Mouse (Mus musculus) CH12.LX (cell line): ENCODE measurements around the gene Ednra. TPM values are rescaled to one million over a fixed set of nuclear protein-coding genes. Genes with fewer than 3 reads are reported as not detected.

Experiments
- DNase-seq: peaks from one replicate; pipeline ENCODE4 v3.0.0-alpha.2; 2013; ENCODE audit errors: extremely low read depth
- H3K27ac ChIP-seq: 2 replicates; pipeline ENCODE4 v1.5.1; 2012; ENCODE audit warnings: low read depth, mild to moderate bottlenecking, control low read depth, moderate library complexity; ENCODE audit not compliant: insufficient read depth
- H3K27me3 ChIP-seq: replicated peaks from 2 replicates; pipeline ENCODE3; 2012; ENCODE audit warnings: inconsistent platforms
- H3K36me3 ChIP-seq, 2 experiments: replicated peaks in 1 of 2; 2 replicates each; pipeline versions ENCODE3 to v1.6.1; 2012; ENCODE audit warnings: inconsistent platforms in 1 of 2, low read length in 1 of 2, mild to moderate bottlenecking in 1 of 2, mixed read lengths in 1 of 2, moderate library complexity in 1 of 2; ENCODE audit not compliant: control insufficient read depth in 1 of 2, insufficient read depth in 1 of 2
- H3K4me1 ChIP-seq, 2 experiments: 2 replicates each; pipeline ENCODE4 v1.6.1; 2012; ENCODE audit warnings: inconsistent platforms in 1 of 2, moderate library complexity in 1 of 2; ENCODE audit not compliant: insufficient read depth in 2 of 2, control insufficient read depth in 1 of 2
- H3K4me2 ChIP-seq: 2 replicates; pipeline ENCODE4 v1.6.1; 2012; ENCODE audit warnings: low read depth, mild to moderate bottlenecking, control low read depth; ENCODE audit not compliant: poor library complexity, insufficient read depth, severe bottlenecking
- H3K4me3 ChIP-seq, 3 experiments: fragments of 150-350 bp in 1 of 3; sonication (generic) in 1 of 3; replicated peaks in 1 of 3; 2 replicates each; pipeline versions ENCODE3 to v1.5.1; 2011 to 2012; ENCODE audit warnings: low read depth in 2 of 3, low read length in 2 of 3, mild to moderate bottlenecking in 2 of 3, moderate library complexity in 2 of 3, control low read depth in 1 of 3, improper control_type of control experiment in 1 of 3, inconsistent platforms in 1 of 3, mixed read lengths in 1 of 3; ENCODE audit not compliant: poor library complexity in 1 of 3
- H3K79me2 ChIP-seq: replicated peaks from 2 replicates; pipeline ENCODE4 v1.6.1; 2012; ENCODE audit warnings: mild to moderate bottlenecking, moderate library complexity; ENCODE audit not compliant: control insufficient read depth, poor library complexity, insufficient read depth, severe bottlenecking; ENCODE audit errors: extremely low read depth
- H3K9ac ChIP-seq: 2 replicates; pipeline ENCODE4 v1.6.1; 2012; ENCODE audit warnings: low read depth, mild to moderate bottlenecking, control low read depth, moderate library complexity; ENCODE audit not compliant: insufficient read depth
- H3K9me3 ChIP-seq: replicated peaks from 2 replicates; pipeline ENCODE3; 2012; ENCODE audit warnings: low read length, inconsistent platforms, mixed read lengths
- CHD2 ChIP-seq: IDR thresholded peaks from 2 replicates; pipeline ENCODE4 v1.6.1; 2011; ENCODE audit warnings: low read length, improper control_type of control experiment
- CTCF ChIP-seq, 2 experiments: IDR thresholded peaks in 1 of 2; conservative IDR thresholded peaks in 1 of 2; 2 replicates each; pipeline ENCODE4 v1.5.1; 2011 to 2012; ENCODE audit warnings: low read depth in 2 of 2, low read length in 2 of 2, improper control_type of control experiment in 1 of 2, inconsistent platforms in 1 of 2, mild to moderate bottlenecking in 1 of 2, moderate library complexity in 1 of 2
- E2F4 ChIP-seq: IDR thresholded peaks from 2 replicates; pipeline ENCODE4 v1.6.1; 2011; ENCODE audit warnings: low read depth, low read length, improper control_type of control experiment; ENCODE audit not compliant: insufficient replicate concordance
- ETS1 ChIP-seq: conservative IDR thresholded peaks from 2 replicates; pipeline ENCODE4 v1.6.1; 2012; ENCODE audit warnings: low read depth, mild to moderate bottlenecking, inconsistent platforms, low read length, improper control_type of control experiment, moderate library complexity
- IRF4 ChIP-seq: IDR thresholded peaks from 2 replicates; pipeline ENCODE4 v1.6.1; 2014; ENCODE audit warnings: low read depth, mild to moderate bottlenecking, inconsistent platforms, low read length, improper control_type of control experiment
- JUN ChIP-seq: IDR thresholded peaks from 2 replicates; pipeline ENCODE4 v1.6.1; 2011; ENCODE audit warnings: low read depth, mild to moderate bottlenecking, low read length, improper control_type of control experiment, moderate library complexity; ENCODE audit not compliant: insufficient read depth
- KAT2A ChIP-seq: IDR thresholded peaks from 2 replicates; pipeline ENCODE4 v1.6.1; 2012; ENCODE audit warnings: low read length, improper control_type of control experiment, inconsistent platforms; ENCODE audit not compliant: insufficient replicate concordance
- MAX ChIP-seq: IDR thresholded peaks from 2 replicates; pipeline ENCODE4 v1.6.1; 2011; ENCODE audit warnings: low read length, improper control_type of control experiment
- MAZ ChIP-seq: IDR thresholded peaks from 2 replicates; pipeline ENCODE4 v1.6.1; 2012; ENCODE audit warnings: low read depth, mild to moderate bottlenecking, inconsistent platforms, low read length, improper control_type of control experiment, moderate library complexity
- MEF2A ChIP-seq: IDR thresholded peaks from 2 replicates; pipeline ENCODE4 v1.6.1; 2014; ENCODE audit warnings: low read depth, mild to moderate bottlenecking, inconsistent platforms, low read length, improper control_type of control experiment, borderline replicate concordance
- MXI1 ChIP-seq: IDR thresholded peaks from 2 replicates; pipeline ENCODE4 v1.6.1; 2011; ENCODE audit warnings: mild to moderate bottlenecking, low read depth, low read length, improper control_type of control experiment
- MYC ChIP-seq: IDR thresholded peaks from 2 replicates; pipeline ENCODE4 v1.6.1; 2011; ENCODE audit warnings: low read depth, mild to moderate bottlenecking, improper control_type of control experiment, low read length
- NELFE ChIP-seq: IDR thresholded peaks from 2 replicates; pipeline ENCODE4 v1.6.1; 2011; ENCODE audit warnings: low read depth, low read length, improper control_type of control experiment
- POLR2A ChIP-seq: IDR thresholded peaks from 2 replicates; pipeline ENCODE4 v1.6.1; 2011; ENCODE audit warnings: low read depth, mild to moderate bottlenecking, improper control_type of control experiment, low read length
- POLR2AphosphoS2 ChIP-seq: IDR thresholded peaks from 2 replicates; pipeline ENCODE4 v1.6.1; 2011; ENCODE audit warnings: low read depth, low read length, improper control_type of control experiment
- RAD21 ChIP-seq: IDR thresholded peaks from 2 replicates; pipeline ENCODE4 v1.6.1; 2011; ENCODE audit warnings: low read depth, mild to moderate bottlenecking, low read length, improper control_type of control experiment, moderate library complexity
- SIN3A ChIP-seq: IDR thresholded peaks from 2 replicates; pipeline ENCODE4 v1.6.1; 2012; ENCODE audit warnings: low read length, improper control_type of control experiment, inconsistent platforms
- SMC3 ChIP-seq: IDR thresholded peaks from 2 replicates; pipeline ENCODE4 v1.6.1; 2011; ENCODE audit warnings: low read depth, low read length, improper control_type of control experiment
- TCF12 ChIP-seq: IDR thresholded peaks from 2 replicates; pipeline ENCODE4 v1.6.1; 2014; ENCODE audit warnings: low read depth, mild to moderate bottlenecking, inconsistent platforms, low read length, improper control_type of control experiment
- UBTF ChIP-seq: IDR thresholded peaks from 2 replicates; pipeline ENCODE4 v1.6.1; 2012; ENCODE audit warnings: low read depth, mild to moderate bottlenecking, inconsistent platforms, low read length, improper control_type of control experiment, moderate library complexity
- ZC3H11A ChIP-seq: IDR thresholded peaks from 2 replicates; pipeline ENCODE4 v1.6.1; 2012; ENCODE audit warnings: low read depth, mild to moderate bottlenecking, inconsistent platforms, low read length, improper control_type of control experiment
- ZMIZ1 ChIP-seq: IDR thresholded peaks from 2 replicates; pipeline ENCODE4 v1.6.1; 2012; ENCODE audit warnings: low read depth, mild to moderate bottlenecking, inconsistent platforms, low read length, improper control_type of control experiment
- dilution Hi-C: fragments of 300-500 bp; cut with MboI; formaldehyde crosslinking; loops from 2 replicates; pipeline ENCODE4 v1.14.3; 2020; ENCODE audit warnings: low sequenced_read_pairs; ENCODE audit not compliant: extremely low pct_unique_long_range_greater_than_20kb, extremely low pct_ligation_motif_present
- in situ Hi-C: fragments of 300-500 bp; cut with MboI; formaldehyde crosslinking; loops from 3 replicates; pipeline ENCODE4 v1.14.3; 2019; ENCODE audit warnings: low sequenced_read_pairs, low pct_ligation_motif_present, low pct_unique_long_range_greater_than_20kb, mixed read lengths
- polyA plus RNA-seq: library from polyadenylated mRNA; unstranded; fragments of >175 nt; gene quantifications from 2 replicates; pipeline ENCODE4 v1.2.1, GENCODE M21; 2012; ENCODE audit warnings: low read depth; ENCODE audit not compliant: insufficient read length
- total RNA-seq, 2 experiments: library from RNA; depleted of rRNA; stranded (reverse); fragments of 300-350 nt in 1 of 2; fragments of >200 nt in 1 of 2; gene quantifications; 2 replicates each; pipeline ENCODE4 v1.2.3; 2012 to 2014

The Ednra gene
- total and polyA plus RNA-seq, 3 experiments: 0.08 to 0.09 TPM; not detected in 1

DNA sequence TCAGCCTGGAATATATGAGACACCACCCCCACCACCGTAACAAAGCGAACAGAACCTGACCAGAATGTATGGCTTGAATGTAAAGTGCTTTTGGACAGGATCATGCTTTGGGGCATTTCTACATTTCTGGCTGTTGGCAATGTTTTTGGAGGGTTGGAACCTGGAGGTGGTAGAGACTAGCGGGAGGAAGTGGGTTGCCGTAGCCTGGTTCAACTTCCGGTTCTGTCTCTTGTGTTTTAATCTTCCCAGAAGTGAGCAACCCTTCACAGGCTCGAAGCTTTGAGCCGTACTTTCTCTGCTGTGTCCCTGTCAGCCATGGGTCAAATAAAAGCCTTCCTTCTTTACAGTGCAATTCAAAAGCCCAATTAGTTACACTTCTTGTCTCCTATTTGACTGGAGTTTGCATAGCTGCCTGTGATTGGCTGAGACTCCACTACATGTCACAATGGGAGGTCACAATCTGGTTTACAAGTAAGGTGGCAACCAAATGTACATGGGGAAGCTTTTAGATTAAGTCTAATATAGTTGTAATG lies 100.5 kb downstream of the Ednra start:
- Histone ChIP-seq H3K9me3 (no peaks in the 10 kb centered on the region), H3K27me3 (no peaks in the 10 kb centered on the region), H3K9ac (no peak overlapping the region), H3K27ac (no peak overlapping the region), H3K36me3 (no peaks in the 10 kb centered on the region), H3K79me2 (no peaks in the 10 kb centered on the region), H3K4me2 (no peak overlapping the region), H3K4me3 (no peak overlapping the region), H3K4me1 (peaks cover 0 to 5% of the 10 kb centered on the region in 2 experiments; a peak in 2 of 4 replicates)
- DNase-seq: no peak
- TF ChIP-seq MEF2A (no peak), ZMIZ1 (no peak), JUN (no peak), MAX (no peak), MAZ (no peak), ETS1 (no peak), POLR2AphosphoS2 (no peak), ZC3H11A (no peak), KAT2A (no peak), TCF12 (no peak), IRF4 (no peak), MYC (no peak), UBTF (no peak), CHD2 (no peak), POLR2A (no peak), E2F4 (no peak), RAD21 (no peak), SIN3A (no peak), MXI1 (no peak), NELFE (no peak)
- dilution Hi-C loops (no loop called here), in situ Hi-C loops (no loop called here)

DNA sequence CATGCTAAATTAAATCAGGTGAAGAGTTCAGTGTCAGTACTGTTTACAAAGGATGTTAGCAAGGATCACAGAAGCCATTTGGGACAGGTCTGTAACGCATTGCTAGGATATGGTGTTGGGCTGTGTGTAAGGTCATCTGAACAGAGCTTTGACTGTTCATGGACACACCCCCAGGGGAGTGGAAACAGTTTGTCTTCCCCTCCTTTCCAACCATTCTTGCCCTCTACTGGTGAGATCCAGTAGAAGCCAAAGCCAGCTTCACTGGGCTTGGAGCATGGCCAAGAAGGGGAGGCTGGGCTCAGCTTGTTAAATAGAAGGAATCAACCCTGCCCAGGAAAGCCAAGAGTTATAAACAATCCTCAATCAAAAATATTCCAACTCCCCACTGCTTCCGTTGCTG lies 106.3 kb downstream of the Ednra start:
- in situ Hi-C loops: no loop called here
- no peaks in the 10 kb centered on the region for H3K79me2 ChIP-seq
- TF ChIP-seq SMC3: peak; percentile 43
- no peak for TF ChIP-seq IRF4
- TF ChIP-seq RAD21: peak; percentile 24
- TF ChIP-seq CTCF (conservative IDR thresholded peaks at IDR 0.05 in 1 of 2, IDR thresholded peaks at IDR 0.05 in 1 of 2; ENCODE audit: low read depth in 2 of 2, low read length in 2 of 2): peak; percentile 29 to 60; a peak in 2 of 4 replicates
- TF ChIP-seq, all 38 proteins: peak for 3
- Histone ChIP-seq H3K9me3 (no peaks in the 10 kb centered on the region), H3K9ac (no peak overlapping the region), H3K27me3 (no peaks in the 10 kb centered on the region), H3K4me2 (no peak overlapping the region), H3K36me3 (no peaks in the 10 kb centered on the region), H3K27ac (no peak overlapping the region), H3K4me1 (no peaks in the 10 kb centered on the region), H3K4me3 (no peak overlapping the region)
- peak; percentile 51 for DNase-seq
- dilution Hi-C loops: no loop called here

Other genes starting within 250 kb of the Ednra start
- gene Arhgap10, start 206.5 kb downstream of the Ednra start, total RNA-seq (2012; rRNA removed): 5.2 and 5.9 TPM in 2 replicates
- gene Arhgap10, start 206.5 kb downstream of the Ednra start, total RNA-seq (2014; rRNA removed): 2.7 and 3.1 TPM in 2 replicates
- 3.9 and 4.8 TPM in 2 replicates for gene Arhgap10, start 206.5 kb downstream of the Ednra start, polyA plus RNA-seq
- gene Prmt9, start 175.1 kb downstream of the Ednra start, total RNA-seq (2012; rRNA removed): 14.3 and 16.1 TPM in 2 replicates
- 16.9 and 17.4 TPM in 2 replicates for gene Prmt9, start 175.1 kb downstream of the Ednra start, total RNA-seq (2014; rRNA removed)
- gene Prmt9, start 175.1 kb downstream of the Ednra start, polyA plus RNA-seq: 13.8 and 14.2 TPM in 2 replicates
- gene Tmem184c, start 113.8 kb downstream of the Ednra start, total RNA-seq (2012; rRNA removed): 25.1 and 29.0 TPM in 2 replicates
- 53.2 and 60.4 TPM in 2 replicates for gene Tmem184c, start 113.8 kb downstream of the Ednra start, total RNA-seq (2014; rRNA removed)
- 29.1 and 29.5 TPM in 2 replicates for gene Tmem184c, start 113.8 kb downstream of the Ednra start, polyA plus RNA-seq